Mouse (Mus musculus): ENCODE results near the gene Pde6d. TPM values are rescaled to one million over a fixed set of nuclear protein-coding genes. Genes with fewer than 3 reads are reported as not detected.

Gene Pde6d
- polyA plus RNA-seq, 1 experiment from 2014 or later: 109 TPM

DNA sequence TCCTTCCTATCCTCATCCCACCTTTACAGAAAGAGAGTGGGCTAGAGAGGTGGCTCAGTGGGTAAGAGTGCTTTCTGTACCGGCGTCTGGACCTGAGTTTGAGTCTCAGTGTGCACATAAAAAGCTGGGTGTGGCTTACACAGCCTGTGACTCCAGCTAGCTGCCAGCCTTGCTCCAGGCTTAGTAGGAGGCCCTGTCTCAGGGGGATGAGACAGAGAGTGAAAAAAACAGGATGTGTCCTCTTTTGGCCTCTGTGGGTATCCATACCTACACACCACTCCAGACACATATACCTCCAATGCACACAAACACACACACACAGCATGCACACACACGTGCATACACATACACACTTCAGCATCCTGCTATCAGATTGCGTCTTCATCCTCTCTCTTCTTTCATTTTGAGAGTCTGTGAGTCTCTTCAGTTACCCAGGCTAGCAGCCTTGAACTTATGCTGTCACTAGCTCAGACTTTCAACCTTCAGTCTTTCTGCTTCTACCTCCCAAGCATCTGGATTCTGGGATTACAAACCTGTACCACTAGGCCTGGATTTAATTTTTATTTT is 70.2 kb downstream of the Pde6d start:
- Histone ChIP-seq H3K36me3 (ENCODE audit: control insufficient read depth, insufficient read depth, low read length) (no peaks in the 10 kb centered on the region), H3K4me2 (ENCODE audit: low read length) (no peak overlapping the region), H3K4me3 (ENCODE audit: low read depth, low read length) (no peak overlapping the region), H3K27me3 (ENCODE audit: control insufficient read depth, insufficient read depth, low read depth, low read length) (no peaks in the 10 kb centered on the region), H3K4me1 (ENCODE audit: control insufficient read depth, insufficient read depth, low read length) (peaks cover 3% of the 10 kb centered on the region), H3K9ac (ENCODE audit: low read depth, low read length) (no peak overlapping the region), H3K27ac (ENCODE audit: low read length) (no peak overlapping the region), H3K9me3 (replicated peaks; ENCODE audit: control insufficient read depth, low read length, poor library complexity, severe bottlenecking) (no peaks in the 10 kb centered on the region)
- WGBS: 76% methylated on average over 4 of the region's 4 CpGs
- no peak for ATAC-seq

DNA sequence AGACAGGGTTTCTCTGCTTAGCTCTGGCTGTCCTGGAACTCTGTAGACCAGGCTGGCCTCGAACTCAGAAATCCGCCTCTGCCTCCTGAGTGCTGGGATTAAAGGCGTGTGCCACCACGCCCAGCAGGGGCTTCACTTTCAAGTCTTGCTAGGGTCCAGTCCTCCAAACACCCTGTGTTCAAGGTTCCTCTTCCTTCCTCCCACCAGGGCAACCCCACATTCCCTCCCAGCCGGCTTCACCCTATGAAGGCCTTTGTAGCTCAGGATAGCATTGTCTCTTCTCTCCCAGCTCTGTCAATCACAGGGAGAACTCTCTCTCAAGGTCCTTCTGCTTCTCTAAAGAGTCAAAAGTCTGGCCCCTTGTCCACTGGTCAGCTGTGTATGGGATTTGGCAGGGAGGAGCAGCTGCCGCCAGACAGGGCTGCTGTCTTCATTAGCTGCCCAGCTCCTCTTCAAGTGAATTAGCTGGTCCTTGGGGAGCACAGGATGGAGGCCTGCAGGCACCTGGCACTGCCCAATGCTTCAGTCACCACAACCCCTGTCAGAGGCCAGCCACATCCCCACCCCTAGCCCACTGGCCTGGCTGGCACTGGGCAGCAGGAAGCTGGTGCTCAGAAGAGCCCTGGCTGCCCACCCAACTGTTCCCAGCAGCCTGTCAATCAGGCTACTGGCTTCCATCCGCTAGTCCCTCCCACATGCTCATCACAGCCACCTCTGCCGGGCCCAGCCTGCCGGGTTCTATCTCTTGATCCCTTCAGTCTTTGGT is 71.6 kb downstream of the Pde6d start:
- H3K27ac ChIP-seq (ENCODE audit: low read length): no peak overlapping the region
- no peaks in the 10 kb centered on the region for H3K9me3 ChIP-seq (replicated peaks; ENCODE audit: control insufficient read depth, low read length, poor library complexity, severe bottlenecking)
- no peak overlapping the region for H3K9ac ChIP-seq (ENCODE audit: low read depth, low read length)
- H3K27me3 ChIP-seq (ENCODE audit: control insufficient read depth, insufficient read depth, low read depth, low read length): no peaks in the 10 kb centered on the region
- H3K36me3 ChIP-seq (ENCODE audit: control insufficient read depth, insufficient read depth, low read length): no peaks in the 10 kb centered on the region
- H3K4me3 ChIP-seq (ENCODE audit: low read depth, low read length): no peak overlapping the region
- peaks cover 3% of the 10 kb centered on the region for H3K4me1 ChIP-seq (ENCODE audit: control insufficient read depth, insufficient read depth, low read length)
- ATAC-seq: peak; percentile 52; the same call in 1 of the 2 replicates
- no peak overlapping the region for H3K4me2 ChIP-seq (ENCODE audit: low read length)
- WGBS: 31% methylated on average over 9 of the region's 9 CpGs

DNA sequence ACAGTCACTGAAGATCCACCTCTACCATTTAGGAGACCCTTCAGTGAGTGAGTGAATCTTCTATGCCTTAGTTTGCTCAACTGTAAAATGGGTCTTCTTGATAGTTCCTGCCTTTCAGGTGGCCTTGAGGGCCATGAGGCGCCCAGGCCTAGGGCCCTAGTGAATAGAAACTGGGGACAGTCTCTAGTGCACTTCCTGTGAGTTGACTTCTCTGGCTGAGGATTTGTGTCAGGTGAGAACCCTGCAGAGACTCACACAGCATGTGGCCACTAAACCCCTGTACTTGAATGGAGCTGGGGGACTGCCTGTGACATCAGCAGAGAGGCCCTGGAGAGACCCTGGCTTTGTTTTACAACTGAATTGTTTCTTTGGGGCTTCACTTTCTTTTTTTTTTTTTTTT is 72.2 kb downstream of the Pde6d start:
- Histone ChIP-seq H3K9ac (ENCODE audit: low read depth, low read length) (no peak overlapping the region), H3K27me3 (ENCODE audit: control insufficient read depth, insufficient read depth, low read depth, low read length) (no peaks in the 10 kb centered on the region), H3K27ac (ENCODE audit: low read length) (no peak overlapping the region), H3K4me1 (ENCODE audit: control insufficient read depth, insufficient read depth, low read length) (peaks cover 7% of the 10 kb centered on the region), H3K36me3 (ENCODE audit: control insufficient read depth, insufficient read depth, low read length) (no peaks in the 10 kb centered on the region), H3K4me2 (ENCODE audit: low read length) (no peak overlapping the region), H3K4me3 (ENCODE audit: low read depth, low read length) (no peak overlapping the region), H3K9me3 (replicated peaks; ENCODE audit: control insufficient read depth, low read length, poor library complexity, severe bottlenecking) (no peaks in the 10 kb centered on the region)
- 75% methylated on average over 1 of the region's 1 CpGs for whole genome bisulfite sequencing
- ATAC-seq: no peak

DNA sequence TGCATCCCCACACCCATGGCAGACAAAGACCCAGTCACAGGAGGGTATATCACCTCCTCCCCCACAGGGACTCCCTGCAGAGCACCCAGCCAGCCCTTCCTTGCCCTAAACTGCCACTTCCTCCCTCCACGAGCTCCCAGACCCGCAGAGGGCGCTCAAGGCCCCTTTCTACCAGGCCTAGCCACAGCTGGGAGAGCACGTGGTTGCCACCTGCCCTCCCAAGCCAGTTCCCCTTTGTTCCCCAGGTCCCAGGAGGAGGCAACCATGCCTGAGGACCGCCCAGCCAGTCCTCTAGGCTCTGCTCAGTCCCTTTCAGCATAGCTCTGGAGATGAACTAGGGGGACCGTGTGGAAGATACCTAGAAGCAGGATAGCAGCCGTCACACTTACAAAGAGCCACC is 73.0 kb downstream of the Pde6d start:
- Histone ChIP-seq H3K36me3 (ENCODE audit: control insufficient read depth, insufficient read depth, low read length) (no peaks in the 10 kb centered on the region), H3K9me3 (replicated peaks; ENCODE audit: control insufficient read depth, low read length, poor library complexity, severe bottlenecking) (no peaks in the 10 kb centered on the region), H3K27me3 (ENCODE audit: control insufficient read depth, insufficient read depth, low read depth, low read length) (no peaks in the 10 kb centered on the region), H3K4me1 (ENCODE audit: control insufficient read depth, insufficient read depth, low read length) (peaks cover 16% of the 10 kb centered on the region), H3K27ac (ENCODE audit: low read length) (no peak overlapping the region), H3K4me2 (ENCODE audit: low read length) (no peak overlapping the region), H3K4me3 (ENCODE audit: low read depth, low read length) (no peak overlapping the region), H3K9ac (ENCODE audit: low read depth, low read length) (no peak overlapping the region)
- 4% methylated on average over 7 of the region's 7 CpGs for WGBS
- ATAC-seq: no peak

DNA sequence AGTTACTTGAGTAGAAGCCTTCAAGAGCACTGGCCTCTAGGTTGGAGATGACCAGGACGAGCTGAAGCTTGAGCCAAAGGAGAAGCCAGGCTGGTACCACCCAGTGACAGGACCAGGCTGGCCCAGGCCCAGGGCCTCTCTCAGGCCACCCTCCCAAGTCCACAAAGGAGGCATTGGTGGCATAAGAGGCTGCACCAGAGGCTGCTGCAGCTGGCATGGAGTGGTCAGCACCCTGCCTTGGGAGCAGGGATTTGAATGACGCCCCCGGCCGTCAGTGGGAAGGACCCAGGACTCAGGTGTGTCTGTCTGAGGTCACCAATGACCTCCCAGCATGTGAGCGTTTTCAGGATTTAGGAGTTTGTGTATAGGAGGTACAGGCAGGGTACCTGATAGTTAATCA is 74.6 kb downstream of the Pde6d start:
- no peak overlapping the region for H3K4me2 ChIP-seq (ENCODE audit: low read length)
- H3K36me3 ChIP-seq (ENCODE audit: control insufficient read depth, insufficient read depth, low read length): no peaks in the 10 kb centered on the region
- no peaks in the 10 kb centered on the region for H3K9me3 ChIP-seq (replicated peaks; ENCODE audit: control insufficient read depth, low read length, poor library complexity, severe bottlenecking)
- WGBS: 87% methylated on average over 5 of the region's 5 CpGs
- H3K4me1 ChIP-seq (ENCODE audit: control insufficient read depth, insufficient read depth, low read length): peaks cover 24% of the 10 kb centered on the region
- ATAC-seq: no peak
- no peak overlapping the region for H3K4me3 ChIP-seq (ENCODE audit: low read depth, low read length)
- no peak overlapping the region for H3K9ac ChIP-seq (ENCODE audit: low read depth, low read length)
- H3K27me3 ChIP-seq (ENCODE audit: control insufficient read depth, insufficient read depth, low read depth, low read length): no peaks in the 10 kb centered on the region
- H3K27ac ChIP-seq (ENCODE audit: low read length): no peak overlapping the region

DNA sequence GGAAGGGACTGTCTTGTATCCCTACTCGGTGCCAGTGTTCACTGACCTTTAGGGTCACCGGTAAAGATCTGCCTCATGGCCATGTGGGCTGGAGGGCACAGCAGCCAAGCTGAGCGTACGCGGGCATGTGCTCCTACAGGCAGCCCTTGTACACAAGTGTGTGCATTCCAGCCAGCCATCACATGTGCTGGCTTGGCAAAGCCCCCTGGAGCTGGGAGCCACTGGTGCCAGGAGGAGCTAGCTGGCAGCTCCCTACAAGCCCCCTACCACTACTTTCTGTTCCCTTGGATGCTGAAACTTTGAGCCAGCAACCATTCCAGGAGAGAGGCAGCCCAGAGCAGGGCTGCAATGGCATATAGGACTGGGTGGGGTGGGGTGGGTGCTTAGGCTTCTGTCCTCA is 76.0 kb downstream of the Pde6d start:
- Histone ChIP-seq H3K9me3 (replicated peaks; ENCODE audit: control insufficient read depth, low read length, poor library complexity, severe bottlenecking) (no peaks in the 10 kb centered on the region), H3K9ac (ENCODE audit: low read depth, low read length) (peak overlapping the region; percentile 36; the same call in 1 of the 2 replicates), H3K27ac (ENCODE audit: low read length) (peak overlapping the region; percentile 15; the same call in 1 of the 2 replicates), H3K4me3 (ENCODE audit: low read depth, low read length) (no peak overlapping the region), H3K4me2 (ENCODE audit: low read length) (no peak overlapping the region), H3K36me3 (ENCODE audit: control insufficient read depth, insufficient read depth, low read length) (no peaks in the 10 kb centered on the region), H3K4me1 (ENCODE audit: control insufficient read depth, insufficient read depth, low read length) (peaks cover 36% of the 10 kb centered on the region), H3K27me3 (ENCODE audit: control insufficient read depth, insufficient read depth, low read depth, low read length) (no peaks in the 10 kb centered on the region)
- WGBS: 78% methylated on average over 5 of the region's 5 CpGs
- no peak for ATAC-seq

DNA sequence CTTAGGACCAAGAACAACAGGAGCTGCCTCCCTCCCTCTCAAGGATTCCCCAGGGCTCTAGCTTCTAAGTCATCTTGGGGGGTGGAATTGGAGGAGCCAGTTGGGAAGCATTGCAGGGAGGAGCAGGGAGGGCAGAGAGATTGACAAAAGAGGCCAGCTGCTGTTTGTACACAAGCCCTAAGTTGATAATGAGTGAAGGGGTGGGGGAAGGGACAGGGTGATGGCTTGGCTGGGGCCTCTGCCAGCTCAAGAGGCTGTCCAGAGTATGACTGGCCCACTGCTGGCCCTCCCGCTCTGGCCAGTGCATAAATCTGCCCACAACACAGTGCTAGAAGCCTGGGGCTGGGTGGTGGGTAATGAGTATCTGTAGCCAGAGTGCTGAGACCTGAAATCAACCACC is 77.0 kb downstream of the Pde6d start:
- H3K36me3 ChIP-seq (ENCODE audit: control insufficient read depth, insufficient read depth, low read length): no peaks in the 10 kb centered on the region
- H3K4me1 ChIP-seq (ENCODE audit: control insufficient read depth, insufficient read depth, low read length): peaks cover 36% of the 10 kb centered on the region
- ATAC-seq: no peak
- peak overlapping the region; percentile 66 for H3K9ac ChIP-seq (ENCODE audit: low read depth, low read length)
- WGBS: 38% methylated on average over 1 of the region's 1 CpGs
- H3K4me3 ChIP-seq (ENCODE audit: low read depth, low read length): no peak overlapping the region
- H3K9me3 ChIP-seq (replicated peaks; ENCODE audit: control insufficient read depth, low read length, poor library complexity, severe bottlenecking): no peaks in the 10 kb centered on the region
- H3K27me3 ChIP-seq (ENCODE audit: control insufficient read depth, insufficient read depth, low read depth, low read length): no peaks in the 10 kb centered on the region
- peak overlapping the region; percentile 85 for H3K27ac ChIP-seq (ENCODE audit: low read length)
- peak overlapping the region; percentile 75 for H3K4me2 ChIP-seq (ENCODE audit: low read length)

DNA sequence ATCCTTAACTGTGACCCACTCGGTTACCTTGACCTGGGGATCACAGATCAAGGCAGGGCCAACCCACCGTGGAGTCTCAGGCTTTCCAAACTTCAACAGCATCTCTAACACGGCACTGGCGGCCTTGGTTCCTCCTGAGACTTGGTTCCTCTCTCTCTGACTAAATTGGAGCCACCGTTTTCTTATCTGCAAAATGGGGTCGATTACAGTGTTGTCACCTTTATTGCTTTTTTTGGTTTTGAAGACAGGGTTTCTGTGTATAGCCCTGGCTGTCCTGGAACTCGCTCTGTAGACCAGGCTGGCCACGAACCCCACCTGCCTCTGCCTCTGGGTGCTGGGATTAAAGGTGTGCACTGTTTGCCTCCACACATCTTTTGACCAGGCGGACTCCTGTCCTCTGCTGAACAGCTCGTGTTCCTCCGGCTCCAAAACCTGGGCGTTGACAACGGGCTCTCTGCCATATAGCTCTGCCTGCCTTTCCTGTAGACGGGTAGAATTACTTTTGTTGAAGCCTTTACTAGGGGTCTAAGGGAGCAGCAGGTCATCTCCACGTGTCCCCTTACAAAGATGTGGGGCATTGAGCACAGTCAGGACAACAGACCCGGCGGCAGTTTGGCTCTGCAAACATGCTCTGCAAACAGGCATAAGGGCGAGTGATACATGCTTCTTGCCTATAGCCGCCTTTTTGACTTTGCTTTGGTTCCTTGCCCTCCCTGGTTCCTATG is 77.6 kb downstream of the Pde6d start:
- Histone ChIP-seq H3K36me3 (ENCODE audit: control insufficient read depth, insufficient read depth, low read length) (no peaks in the 10 kb centered on the region), H3K4me2 (ENCODE audit: low read length) (peak overlapping the region; percentile 75), H3K27ac (ENCODE audit: low read length) (peak overlapping the region; percentile 85), H3K9ac (ENCODE audit: low read depth, low read length) (peak overlapping the region; percentile 66), H3K9me3 (replicated peaks; ENCODE audit: control insufficient read depth, low read length, poor library complexity, severe bottlenecking) (no peaks in the 10 kb centered on the region), H3K27me3 (ENCODE audit: control insufficient read depth, insufficient read depth, low read depth, low read length) (no peaks in the 10 kb centered on the region), H3K4me1 (ENCODE audit: control insufficient read depth, insufficient read depth, low read length) (peaks cover 36% of the 10 kb centered on the region), H3K4me3 (ENCODE audit: low read depth, low read length) (peak overlapping the region; percentile 39)
- 16% methylated on average over 19 of the region's 19 CpGs for WGBS
- ATAC-seq: no peak
